Mouse (Mus musculus): ENCODE data around the gene Itpk1.

The Itpk1 gene

DNA sequence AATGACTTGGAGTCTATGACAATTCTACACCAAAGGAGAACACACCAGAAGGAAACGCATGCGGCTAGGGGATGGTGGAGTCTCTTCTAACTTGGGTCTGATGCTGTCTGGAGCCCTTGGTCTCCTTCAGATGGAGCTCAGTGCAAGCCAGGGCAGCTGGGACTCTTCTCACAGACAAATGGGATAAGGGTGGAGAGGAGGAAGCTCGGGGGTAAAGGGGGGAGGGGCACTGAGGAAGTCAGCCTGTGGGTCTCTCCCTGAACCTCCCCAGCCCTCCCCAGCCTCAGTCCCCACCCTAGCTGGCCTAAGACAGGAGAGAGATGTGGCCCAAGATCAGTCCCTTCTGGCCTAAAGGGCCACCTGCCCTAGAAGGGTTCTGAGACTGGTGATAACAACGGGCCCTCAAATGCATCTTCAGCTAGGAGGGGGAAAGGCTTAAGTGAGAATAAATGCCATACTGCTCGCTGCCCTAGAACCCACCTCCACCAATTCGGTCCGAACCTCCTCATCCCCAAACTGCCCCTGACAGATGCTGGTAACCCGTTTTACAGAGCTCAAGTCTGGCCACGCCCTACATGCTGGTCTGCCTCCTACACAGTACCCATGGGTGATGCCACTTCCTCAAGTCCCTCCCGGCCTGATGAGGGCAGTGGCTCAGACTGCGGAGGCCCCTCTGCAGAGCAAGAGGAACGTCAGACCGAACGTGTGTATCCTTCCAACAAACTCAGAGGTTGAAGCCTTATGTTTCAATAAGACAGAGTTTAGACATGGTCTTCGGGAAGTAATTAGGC, 14.8 kb downstream of the Itpk1 start:
- DNase-seq, result no peak

DNA sequence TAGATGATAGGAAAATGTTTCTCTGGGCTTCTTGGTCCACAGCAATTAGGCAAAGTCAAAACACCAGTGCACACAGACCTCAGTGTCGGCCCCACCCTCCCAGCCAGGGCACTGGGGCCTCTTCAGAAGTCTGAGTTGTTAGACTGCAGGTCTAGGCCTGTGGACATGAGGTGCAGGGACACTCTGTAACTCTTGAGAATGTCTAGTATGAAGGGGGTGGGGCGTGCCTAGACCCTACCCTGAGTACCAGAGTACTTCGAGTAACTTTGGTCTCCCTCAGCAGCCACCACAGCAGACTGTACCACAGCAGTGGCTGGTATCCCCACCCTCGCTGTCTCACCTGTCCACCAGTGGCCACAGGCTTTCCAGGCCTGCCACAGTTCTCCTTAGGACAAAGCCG, 18.4 kb downstream of the Itpk1 start:
- no peak for DNase-seq

DNA sequence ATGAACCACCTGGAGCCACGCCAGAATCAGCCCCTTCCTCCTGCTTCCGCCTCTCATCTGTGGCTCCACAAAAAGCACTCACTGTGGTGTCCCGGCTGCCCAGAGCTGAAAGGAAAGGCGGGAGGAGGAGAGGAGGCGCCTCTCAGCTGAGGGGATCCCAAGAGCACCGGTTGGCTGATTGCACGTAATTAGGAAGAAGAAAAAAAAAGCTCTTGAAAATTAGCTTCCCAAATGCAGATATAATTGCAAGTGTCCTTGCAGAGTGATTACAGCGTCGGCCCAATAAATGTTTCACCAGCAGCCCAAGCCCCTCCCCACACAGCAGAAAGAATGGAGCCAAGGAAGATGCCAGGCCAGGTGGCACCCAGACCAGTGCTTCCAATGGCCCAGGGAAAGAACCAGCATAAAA, 19.2 kb downstream of the Itpk1 start:
- no peak for DNase-seq

DNA sequence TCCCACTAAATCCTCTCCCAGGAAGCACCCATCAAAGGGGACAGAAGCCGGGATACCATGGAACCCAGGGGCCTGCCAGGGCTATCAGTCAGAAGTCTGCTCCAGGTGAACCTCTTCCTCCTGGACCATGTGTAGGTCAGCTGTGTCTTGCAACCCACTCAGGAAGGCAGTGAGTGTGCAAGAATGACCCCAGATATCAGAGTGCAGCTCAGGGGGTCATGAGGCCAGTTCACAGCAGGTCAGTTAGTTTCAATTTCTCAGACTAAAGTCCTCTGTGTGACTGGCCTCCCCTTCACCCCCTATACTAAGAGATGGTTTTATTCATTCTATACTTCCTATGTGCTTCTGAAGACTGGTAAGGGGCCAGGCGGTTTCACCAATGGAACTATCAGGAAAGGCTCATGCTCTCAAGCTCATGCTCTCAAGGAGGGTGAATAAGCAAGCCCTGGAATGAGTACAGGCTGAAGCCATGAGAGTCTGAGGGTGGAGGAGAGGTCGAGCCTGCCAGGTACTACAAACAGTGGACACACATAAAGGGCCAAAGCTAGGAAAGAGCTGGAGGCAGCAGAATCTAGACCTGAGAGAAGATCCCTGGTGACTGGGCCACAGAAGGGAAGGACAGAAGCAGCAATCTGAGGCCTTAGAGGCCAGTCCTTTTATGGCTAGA, 19.9 kb downstream of the Itpk1 start:
- no peak for DNase-seq

DNA sequence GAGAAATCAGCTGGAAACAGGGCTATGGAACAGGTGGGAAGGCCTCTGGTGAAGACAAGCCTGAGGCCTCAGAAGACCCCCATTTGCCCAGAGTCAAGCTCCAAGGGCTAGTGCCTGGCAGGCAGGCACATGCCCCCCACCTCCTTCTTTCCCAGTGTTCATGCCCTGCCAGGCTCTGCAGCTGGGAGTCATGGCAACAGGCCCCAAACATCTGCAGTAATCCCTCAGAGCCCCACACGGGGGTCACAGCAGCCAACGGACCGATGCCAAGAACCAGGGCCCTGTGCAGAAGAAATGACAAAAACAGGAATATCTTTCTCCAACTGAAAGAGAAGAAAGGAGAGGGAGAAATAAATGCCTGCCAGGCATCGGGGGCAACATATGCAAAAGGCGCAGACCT, 20.8 kb downstream of the Itpk1 start:
- DNase-seq, result no peak

DNA sequence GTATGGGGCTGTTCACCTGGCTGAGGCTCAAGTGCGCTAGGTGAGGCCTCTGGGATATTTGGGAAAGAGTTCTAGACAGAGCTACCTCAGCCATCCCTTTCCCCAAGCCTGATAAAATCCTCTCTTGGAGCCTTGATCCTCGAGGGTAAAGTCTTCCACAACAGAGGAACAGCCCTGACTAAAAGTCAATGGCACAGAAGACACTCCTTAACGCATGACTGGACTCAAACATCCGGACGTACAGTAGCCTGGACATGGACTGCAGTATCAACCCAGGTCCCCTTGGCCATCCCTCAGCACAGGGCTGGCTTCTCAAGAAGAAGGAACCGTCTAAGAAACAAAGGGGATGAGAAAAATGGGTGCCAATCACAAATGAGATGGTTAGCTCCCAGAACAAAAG, 21.3 kb downstream of the Itpk1 start:
- DNase-seq, result no peak

GRCm38 (mm10) chr12:102682722-102683299, 21.9 kb downstream of the Itpk1 start:
- no peak for DNase-seq

- DNase-seq, result no peak
Measured at GRCm38 (mm10) chr12:102682085-102682484, 22.6 kb downstream of the Itpk1 start.

DNA sequence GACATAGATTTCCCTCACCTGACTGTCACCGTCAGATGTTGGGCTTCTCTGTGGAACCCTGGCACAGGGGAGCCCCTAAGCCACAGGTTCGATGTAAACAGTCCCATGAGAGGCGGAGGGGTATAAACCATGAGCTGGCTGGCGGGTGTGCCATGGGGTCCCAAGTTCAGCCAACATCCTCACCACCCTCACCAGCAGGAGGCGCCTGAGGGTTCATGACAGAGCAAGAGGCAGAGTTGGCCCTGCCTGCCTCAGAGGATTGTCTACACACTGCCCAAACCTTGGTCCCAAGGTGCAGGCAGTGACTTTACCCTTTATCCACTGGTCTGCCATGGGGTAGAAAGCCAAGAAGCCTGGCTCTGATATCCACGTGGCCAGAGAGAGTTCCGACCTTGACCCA, 23.1 kb downstream of the Itpk1 start:
- DNase-seq, result no peak

- DNase-seq, result peak; percentile 58
Measured at GRCm38 (mm10) chr12:102678820-102679219, 25.9 kb downstream of the Itpk1 start.

- DNase-seq, result no peak
Measured at GRCm38 (mm10) chr12:102677089-102677488, 27.6 kb downstream of the Itpk1 start.

- DNase-seq, result no peak
Measured at GRCm38 (mm10) chr12:102674556-102674955, 30.2 kb downstream of the Itpk1 start.

GRCm38 (mm10) chr12:102674123-102674522, 30.6 kb downstream of the Itpk1 start:
- peak; percentile 71 for DNase-seq

GRCm38 (mm10) chr12:102672857-102673839, 31.6 kb downstream of the Itpk1 start:
- no peak for DNase-seq

DNA sequence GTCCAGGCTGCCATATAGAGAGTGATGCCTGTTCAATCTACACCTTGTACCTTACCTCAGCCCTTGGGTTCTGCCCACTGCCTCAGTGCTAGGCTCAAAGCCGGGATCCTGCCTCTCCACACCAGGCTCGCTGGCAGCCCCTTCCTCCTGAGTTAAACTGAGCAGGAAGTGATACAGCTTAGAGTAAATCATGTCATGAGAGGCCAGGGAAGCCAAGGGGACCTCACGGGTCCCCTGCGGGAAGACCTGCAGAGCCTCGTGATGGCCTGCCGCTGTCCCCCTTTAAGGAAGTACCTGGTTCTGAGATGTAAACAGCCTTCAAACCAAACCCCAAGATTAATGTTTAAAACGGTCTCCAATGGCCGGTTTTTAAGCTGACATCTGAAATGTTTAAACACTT, 32.6 kb downstream of the Itpk1 start:
- DNase-seq, result no peak

- no peak for DNase-seq
Measured at GRCm38 (mm10) chr12:102670848-102671247, 33.9 kb downstream of the Itpk1 start.

GRCm38 (mm10) chr12:102665465-102666202, 39.1 kb downstream of the Itpk1 start:
- no peak for DNase-seq

GRCm38 (mm10) chr12:102664052-102664448, 40.7 kb downstream of the Itpk1 start:
- DNase-seq, result no peak

DNA sequence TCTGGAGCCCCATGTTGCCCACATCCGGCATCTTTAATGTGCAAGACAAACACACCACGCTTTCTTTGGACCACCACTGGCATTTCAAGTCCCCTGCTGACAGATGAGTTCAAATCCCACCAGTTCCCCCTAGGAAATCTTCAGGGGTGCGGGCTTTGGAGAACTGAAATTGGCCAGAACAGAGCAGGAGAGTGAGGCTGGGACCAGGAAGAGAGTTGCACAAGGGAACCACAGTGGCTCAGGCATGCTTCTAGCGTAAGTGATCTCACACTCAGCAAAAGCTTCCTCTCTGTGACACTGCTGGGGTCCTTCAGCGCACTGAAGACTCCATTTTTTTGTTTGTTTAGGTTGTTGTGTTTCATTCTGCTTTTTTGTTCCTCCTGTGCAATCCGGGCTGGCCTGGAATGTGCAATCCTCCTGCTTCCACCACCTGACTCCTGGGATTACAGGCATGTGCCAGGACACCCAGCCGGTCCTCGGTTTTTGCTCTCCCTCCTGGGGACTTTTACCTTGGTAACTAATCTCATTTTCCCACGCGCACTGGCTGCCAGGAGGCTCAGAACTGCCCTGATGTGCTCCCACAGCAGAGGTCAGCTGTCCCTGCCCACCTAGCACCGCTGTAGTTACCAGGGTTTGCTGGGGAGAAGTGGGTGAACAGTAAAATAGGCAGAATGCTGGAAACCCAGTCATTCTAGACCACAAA, 41.2 kb downstream of the Itpk1 start:
- no peak for DNase-seq

GRCm38 (mm10) chr12:102661772-102662171, 43.0 kb downstream of the Itpk1 start:
- peak; percentile 63 for DNase-seq

DNA sequence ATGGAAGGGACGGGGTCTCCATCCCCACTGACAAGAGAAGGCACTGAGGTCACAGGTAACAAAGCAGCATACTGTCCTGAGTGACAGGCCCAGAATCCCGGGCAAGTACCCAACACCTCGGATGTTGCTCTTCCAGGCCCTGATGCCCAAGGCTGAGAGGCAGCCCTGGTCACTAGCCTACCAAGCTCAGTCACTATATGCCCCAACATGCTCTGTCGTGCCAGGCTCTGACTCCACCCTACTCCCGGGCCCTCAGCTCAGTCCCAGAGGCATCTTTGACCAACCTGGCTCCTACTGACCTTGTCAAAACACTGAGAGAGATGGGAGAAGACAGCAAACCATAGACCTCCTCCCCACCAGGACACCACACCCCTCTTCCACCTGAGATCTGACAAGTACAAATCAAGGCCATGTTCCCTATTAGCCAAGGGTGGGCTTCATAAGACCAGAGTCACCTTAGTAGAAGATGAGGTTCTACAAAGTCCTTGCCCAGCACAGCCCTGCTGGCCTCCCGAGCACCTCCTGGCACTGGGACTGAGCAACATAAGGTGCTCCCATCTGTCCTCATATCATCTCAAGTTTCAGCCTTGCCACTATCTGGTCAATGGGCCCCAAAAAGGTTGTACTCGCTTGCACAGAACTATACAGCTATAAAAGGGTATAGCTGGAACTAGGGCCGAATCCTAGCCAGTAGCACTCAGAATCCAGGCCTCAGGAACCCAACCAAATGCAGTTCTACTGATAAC, 43.7 kb downstream of the Itpk1 start:
- no peak for DNase-seq
